Mouse (Mus musculus): Measurements from ENCODE around the gene Serp2. TPM values are rescaled to one million over a fixed set of nuclear protein-coding genes. Genes with fewer than 3 reads are reported as not detected.

The Serp2 gene
- polyA plus RNA-seq, 1 experiment from 2014 or later, result 9.8 TPM

DNA sequence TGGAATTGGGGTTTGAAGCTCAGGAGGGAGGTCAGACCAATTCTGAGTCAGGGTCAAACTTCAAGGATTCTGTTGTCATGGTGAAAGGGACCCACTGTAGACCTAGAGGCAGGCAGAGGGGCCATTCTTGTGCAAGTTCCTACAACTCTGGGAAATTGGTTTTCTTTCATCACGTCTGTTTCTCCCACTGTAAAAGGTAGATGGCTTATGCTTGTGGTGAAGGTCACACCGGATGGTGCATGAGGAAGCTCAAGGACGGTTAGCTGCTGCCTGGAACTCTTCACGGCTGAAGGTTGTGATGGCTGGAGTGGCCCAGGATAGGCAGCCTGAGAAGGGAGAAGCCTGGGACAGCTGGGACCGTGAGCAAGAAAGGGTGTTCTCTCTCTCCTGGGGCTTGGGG, 38.5 kb downstream of the Serp2 start:
- Histone ChIP-seq H3K27ac (no peak overlapping the region), H3K36me3 (no peaks in the 10 kb centered on the region), H3K4me2 (no peak overlapping the region), H3K4me1 (peaks cover 8% of the 10 kb centered on the region), H3K9me3 (no peaks in the 10 kb centered on the region), H3K27me3 (no peaks in the 10 kb centered on the region), H3K9ac (no peak overlapping the region), H3K4me3 (no peak overlapping the region)
- no peak for ATAC-seq (ENCODE audit: insufficient number of reproducible peaks, low FRiP score, low TSS enrichment, low read depth)
- 86% methylated on average over 5 of the region's 5 CpGs for WGBS

DNA sequence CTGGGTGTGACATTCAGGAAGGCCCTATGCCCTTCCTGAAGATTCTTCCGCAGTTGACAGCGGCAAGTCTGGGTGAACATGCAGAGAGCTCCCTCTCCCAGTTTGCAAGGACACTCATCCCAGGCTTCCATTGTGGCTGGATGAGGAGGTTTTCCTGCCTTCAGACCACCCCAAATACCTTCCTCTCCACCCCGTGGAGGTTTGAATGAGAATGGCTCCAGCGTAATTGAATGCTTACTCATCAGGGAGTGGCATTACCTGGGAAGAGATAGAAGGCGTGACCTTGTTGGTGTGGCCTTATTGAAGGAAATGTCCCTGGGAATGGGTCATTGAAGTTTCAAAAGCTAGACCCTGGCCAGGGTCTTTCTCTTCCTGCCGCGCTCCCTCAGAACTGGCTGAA, 41.1 kb downstream of the Serp2 start:
- WGBS, result 82% methylated on average over 7 of the region's 7 CpGs
- Histone ChIP-seq H3K36me3 (no peaks in the 10 kb centered on the region), H3K4me1 (peaks cover 13% of the 10 kb centered on the region), H3K27ac (no peak overlapping the region), H3K9me3 (no peaks in the 10 kb centered on the region), H3K9ac (no peak overlapping the region), H3K27me3 (no peaks in the 10 kb centered on the region), H3K4me3 (no peak overlapping the region), H3K4me2 (no peak overlapping the region)
- ATAC-seq (ENCODE audit: insufficient number of reproducible peaks, low FRiP score, low TSS enrichment, low read depth), result no peak

DNA sequence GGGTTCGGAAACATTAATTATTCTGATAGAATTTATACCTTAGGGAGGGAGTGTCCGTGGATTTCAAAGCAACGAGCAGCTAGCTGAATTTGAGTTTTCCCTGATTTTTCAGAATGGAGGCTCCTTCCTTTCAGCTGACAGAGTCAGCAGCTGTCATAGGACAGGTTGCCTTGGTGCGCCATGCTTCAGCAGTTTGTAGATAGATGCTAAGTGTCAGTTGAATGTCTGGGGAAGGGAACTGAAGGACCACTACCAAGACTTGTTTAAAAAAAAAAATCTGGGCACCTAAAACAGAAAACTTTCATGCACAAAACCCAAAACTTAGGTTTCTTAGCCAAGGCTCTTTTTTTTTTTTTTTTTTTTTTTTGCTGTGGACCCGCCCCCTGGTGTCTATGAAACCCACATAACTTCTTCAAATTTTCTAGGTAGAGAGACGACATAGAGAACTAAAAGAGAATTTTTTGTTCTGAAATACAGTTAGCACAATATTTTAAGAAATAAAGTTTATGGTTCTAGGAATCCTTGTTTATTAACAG, 42.6 kb downstream of the Serp2 start:
- Histone ChIP-seq H3K4me3 (no peak overlapping the region), H3K4me2 (no peak overlapping the region), H3K27ac (no peak overlapping the region), H3K4me1 (peaks cover 13% of the 10 kb centered on the region), H3K9ac (no peak overlapping the region), H3K9me3 (no peaks in the 10 kb centered on the region), H3K36me3 (0 out of 2 replicates have a peak, but pooled peaks cover 8% of the 10 kb centered on the region), H3K27me3 (no peaks in the 10 kb centered on the region)
- WGBS, result 46% methylated on average over 6 of the region's 6 CpGs
- ATAC-seq (ENCODE audit: insufficient number of reproducible peaks, low FRiP score, low TSS enrichment, low read depth), result no peak

DNA sequence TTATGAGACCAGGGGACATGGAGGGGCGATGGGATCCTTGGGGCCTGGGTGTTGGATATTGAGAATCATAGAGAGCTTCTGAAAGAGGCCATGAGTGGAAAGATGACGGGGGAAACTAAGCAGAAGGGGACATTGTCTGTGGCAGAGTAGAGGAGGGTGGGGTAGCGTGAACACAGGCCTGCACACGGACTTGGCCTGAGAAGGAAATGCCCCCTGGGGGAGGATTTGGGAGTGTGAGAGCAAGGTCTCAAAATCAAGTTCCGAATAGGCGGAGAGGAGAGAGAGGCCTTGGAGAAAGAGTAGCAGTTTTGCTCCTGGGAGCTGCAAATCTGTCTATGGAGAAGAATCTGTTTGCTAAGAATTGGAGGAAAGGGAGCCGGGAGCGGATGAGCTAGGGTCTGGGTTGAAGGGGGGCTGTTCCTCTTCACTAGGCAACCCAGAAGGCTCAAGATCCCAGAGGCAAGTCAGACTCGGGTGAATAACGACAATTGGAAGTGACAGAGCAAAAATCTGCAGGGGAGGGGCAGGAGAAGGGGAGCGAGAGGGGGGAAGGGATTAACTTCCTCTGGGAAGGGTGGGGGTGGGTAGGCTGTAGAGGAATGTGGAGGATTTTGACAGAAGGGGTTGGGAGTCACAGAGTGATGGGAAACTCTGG, 43.2 kb downstream of the Serp2 start:
- Histone ChIP-seq H3K9ac (no peak overlapping the region), H3K9me3 (no peaks in the 10 kb centered on the region), H3K4me2 (peak overlapping the region; percentile 7; the same call in 1 of the 2 replicates), H3K36me3 (0 out of 2 replicates have a peak, but pooled peaks cover 8% of the 10 kb centered on the region), H3K27ac (no peak overlapping the region; the same call in 1 of the 2 replicates), H3K4me1 (peaks cover 13% of the 10 kb centered on the region), H3K4me3 (no peak overlapping the region), H3K27me3 (no peaks in the 10 kb centered on the region)
- WGBS, result 25% methylated on average over 11 of the region's 11 CpGs
- no peak for ATAC-seq (ENCODE audit: insufficient number of reproducible peaks, low FRiP score, low TSS enrichment, low read depth)

DNA sequence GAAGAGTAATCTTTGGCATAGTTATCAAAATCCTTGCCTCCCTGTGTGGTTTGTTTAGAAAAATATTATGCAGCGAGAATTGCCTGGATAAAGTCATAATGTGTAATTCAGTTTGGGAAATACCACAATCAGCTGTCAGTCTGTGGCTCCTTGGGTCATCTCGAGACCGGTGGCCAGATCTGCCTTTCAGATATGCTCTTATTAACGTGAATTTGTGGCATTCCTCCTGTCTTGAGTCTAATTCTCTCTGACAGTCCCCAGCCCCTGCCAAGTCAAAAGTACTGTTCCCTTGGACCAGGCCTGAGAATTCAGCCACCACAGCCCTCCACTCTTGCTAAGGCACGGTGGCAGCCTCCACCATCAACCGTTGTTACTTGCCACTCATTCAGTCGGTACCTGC, 44.7 kb downstream of the Serp2 start:
- peaks cover 20% of the 10 kb centered on the region for H3K36me3 ChIP-seq
- ATAC-seq (ENCODE audit: insufficient number of reproducible peaks, low FRiP score, low TSS enrichment, low read depth), result no peak
- 79% methylated on average over 7 of the region's 7 CpGs for WGBS
- no peak overlapping the region for H3K4me2 ChIP-seq
- no peak overlapping the region for H3K9ac ChIP-seq
- H3K4me3 ChIP-seq, result no peak overlapping the region
- no peak overlapping the region for H3K27ac ChIP-seq
- H3K4me1 ChIP-seq, result peaks cover 24% of the 10 kb centered on the region
- H3K9me3 ChIP-seq, result no peaks in the 10 kb centered on the region
- no peaks in the 10 kb centered on the region for H3K27me3 ChIP-seq

DNA sequence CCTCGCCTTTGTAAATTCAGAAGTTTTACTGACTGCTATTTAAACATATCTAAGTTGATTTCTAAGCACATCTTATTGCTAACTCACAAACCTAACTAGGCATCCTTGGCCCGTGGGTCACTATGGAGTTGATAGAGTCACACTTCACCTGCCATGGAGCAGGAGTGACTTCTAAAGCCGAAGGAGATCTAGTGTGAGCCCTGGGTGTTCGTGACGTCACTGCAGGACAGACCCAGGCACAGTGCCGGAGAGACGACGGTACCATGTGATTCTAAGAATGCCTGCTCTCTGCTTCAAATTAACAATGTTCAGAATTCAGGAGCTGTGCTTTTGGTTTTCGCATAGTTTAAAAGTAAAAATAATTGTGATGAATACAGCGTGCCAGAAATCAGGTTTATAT, 48.0 kb downstream of the Serp2 start:
- H3K4me2 ChIP-seq, result no peak overlapping the region
- H3K9ac ChIP-seq, result no peak overlapping the region
- 56% methylated on average over 10 of the region's 10 CpGs for WGBS
- no peaks in the 10 kb centered on the region for H3K9me3 ChIP-seq
- H3K27me3 ChIP-seq, result no peaks in the 10 kb centered on the region
- H3K4me3 ChIP-seq, result no peak overlapping the region
- peaks cover 27% of the 10 kb centered on the region for H3K4me1 ChIP-seq
- H3K36me3 ChIP-seq, result peaks cover 28% of the 10 kb centered on the region
- peak overlapping the region; percentile 71; the same call in 1 of the 2 replicates for H3K27ac ChIP-seq
- no peak for ATAC-seq (ENCODE audit: insufficient number of reproducible peaks, low FRiP score, low TSS enrichment, low read depth)

DNA sequence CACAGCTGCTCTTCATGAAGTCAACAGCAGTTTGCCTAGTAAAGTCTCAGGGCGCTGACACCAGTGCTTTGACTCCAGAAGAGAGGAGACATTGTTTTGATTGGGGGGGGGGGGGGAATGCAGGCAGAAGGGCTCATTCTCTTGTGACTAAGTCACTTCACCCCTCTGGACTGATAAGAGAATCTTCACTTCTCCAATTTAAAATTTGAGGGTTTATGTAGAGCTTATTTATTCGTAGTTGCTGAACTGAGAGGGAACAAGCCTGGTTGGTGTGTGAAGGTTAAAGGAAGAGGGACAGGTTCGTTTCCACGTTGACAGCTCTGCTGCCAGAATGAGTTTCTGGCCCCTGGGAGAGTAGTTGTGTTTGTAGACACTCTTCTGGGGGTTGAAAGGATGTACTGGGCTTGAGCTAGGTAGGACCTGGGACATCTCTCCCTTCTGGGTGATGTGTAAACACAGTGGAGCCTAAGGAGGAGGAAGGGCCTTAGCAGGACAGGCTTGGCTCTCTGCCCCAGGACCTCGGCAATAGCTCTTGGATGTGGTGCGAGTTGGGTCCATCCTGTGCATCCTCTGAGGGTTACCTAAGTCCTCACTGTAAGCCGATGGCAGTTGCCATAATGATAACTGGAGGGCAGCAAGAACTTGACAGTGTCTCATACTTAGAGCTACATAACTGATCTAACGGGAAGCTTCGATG, 48.7 kb downstream of the Serp2 start:
- no peaks in the 10 kb centered on the region for H3K27me3 ChIP-seq
- H3K9me3 ChIP-seq, result no peaks in the 10 kb centered on the region
- peaks cover 24% of the 10 kb centered on the region for H3K4me1 ChIP-seq
- peak overlapping the region; percentile 69 for H3K27ac ChIP-seq
- no peak overlapping the region for H3K9ac ChIP-seq
- no peak for ATAC-seq (ENCODE audit: insufficient number of reproducible peaks, low FRiP score, low TSS enrichment, low read depth)
- peak overlapping the region; percentile 74 for H3K4me2 ChIP-seq
- peaks cover 28% of the 10 kb centered on the region for H3K36me3 ChIP-seq
- H3K4me3 ChIP-seq, result peak overlapping the region; percentile 68
- 80% methylated on average over 9 of the region's 9 CpGs for WGBS

DNA sequence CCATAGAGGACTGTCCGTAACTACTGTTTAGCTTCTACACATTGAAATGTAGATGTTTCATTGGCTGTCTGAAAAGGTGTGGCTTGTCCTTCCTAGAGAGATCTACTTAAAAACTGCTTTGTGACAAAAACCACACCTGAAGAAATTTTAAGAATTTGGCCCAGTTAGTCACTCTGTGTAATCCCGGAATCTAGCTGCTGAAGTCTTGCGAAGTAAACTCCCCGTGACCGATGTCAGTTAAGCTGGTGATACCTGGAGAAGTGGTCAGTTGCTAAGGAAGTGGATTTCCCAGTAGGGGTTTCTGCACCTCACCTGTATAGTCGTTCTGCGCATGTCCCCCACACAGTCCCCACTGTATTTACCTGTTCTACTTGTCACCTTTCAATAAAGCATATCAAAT, 49.3 kb downstream of the Serp2 start:
- WGBS, result 86% methylated on average over 7 of the region's 7 CpGs
- Histone ChIP-seq H3K9ac (no peak overlapping the region), H3K27me3 (no peaks in the 10 kb centered on the region), H3K4me2 (peak overlapping the region; percentile 74), H3K4me1 (peaks cover 21% of the 10 kb centered on the region), H3K9me3 (no peaks in the 10 kb centered on the region), H3K4me3 (peak overlapping the region; percentile 68), H3K27ac (peak overlapping the region; percentile 99), H3K36me3 (peaks cover 28% of the 10 kb centered on the region)
- no peak for ATAC-seq (ENCODE audit: insufficient number of reproducible peaks, low FRiP score, low TSS enrichment, low read depth)

DNA sequence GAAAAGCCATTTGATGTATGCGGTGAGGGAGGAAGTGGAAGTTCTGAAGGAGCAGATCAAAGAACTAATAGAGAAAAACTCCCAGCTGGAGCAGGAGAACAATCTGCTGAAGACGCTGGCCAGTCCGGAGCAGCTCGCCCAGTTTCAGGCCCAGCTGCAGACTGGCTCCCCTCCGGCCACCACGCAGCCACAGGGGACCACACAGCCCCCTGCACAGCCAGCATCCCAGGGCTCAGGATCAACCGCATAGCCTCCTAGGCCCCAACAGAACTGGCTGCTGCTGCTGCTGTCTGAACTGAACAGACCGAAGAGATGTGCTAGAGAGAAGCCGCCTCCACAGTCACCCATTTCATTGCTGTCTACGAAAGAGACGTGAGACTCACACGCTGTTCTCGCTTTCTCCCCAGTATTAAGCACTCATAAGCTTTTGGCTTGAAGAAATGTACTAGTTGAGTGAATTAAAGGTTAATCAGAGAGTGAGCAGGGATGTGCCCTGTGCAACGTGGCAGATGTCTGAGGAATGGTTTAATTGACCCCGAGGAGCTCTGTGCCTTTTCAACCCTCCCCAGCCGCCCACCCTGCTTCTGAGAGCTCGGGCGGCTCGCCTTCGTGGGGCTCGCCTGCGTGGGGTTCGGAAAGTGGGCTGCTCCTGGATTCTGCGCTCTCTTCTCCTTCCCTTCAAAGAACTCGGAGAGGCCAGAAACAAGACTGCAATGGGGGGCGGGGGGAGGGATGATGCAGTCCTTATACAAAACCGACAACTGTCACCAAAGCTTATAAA, 50.1 kb downstream of the Serp2 start:
- Histone ChIP-seq H3K27me3 (no peaks in the 10 kb centered on the region), H3K4me3 (peak overlapping the region; percentile 68), H3K27ac (peak overlapping the region; percentile 99), H3K36me3 (peaks cover 28% of the 10 kb centered on the region), H3K9me3 (no peaks in the 10 kb centered on the region), H3K9ac (peak overlapping the region; percentile 89), H3K4me1 (peaks cover 23% of the 10 kb centered on the region), H3K4me2 (peak overlapping the region; percentile 74)
- 49% methylated on average over 27 of the region's 27 CpGs for WGBS
- ATAC-seq (ENCODE audit: insufficient number of reproducible peaks, low FRiP score, low TSS enrichment, low read depth), result no peak

DNA sequence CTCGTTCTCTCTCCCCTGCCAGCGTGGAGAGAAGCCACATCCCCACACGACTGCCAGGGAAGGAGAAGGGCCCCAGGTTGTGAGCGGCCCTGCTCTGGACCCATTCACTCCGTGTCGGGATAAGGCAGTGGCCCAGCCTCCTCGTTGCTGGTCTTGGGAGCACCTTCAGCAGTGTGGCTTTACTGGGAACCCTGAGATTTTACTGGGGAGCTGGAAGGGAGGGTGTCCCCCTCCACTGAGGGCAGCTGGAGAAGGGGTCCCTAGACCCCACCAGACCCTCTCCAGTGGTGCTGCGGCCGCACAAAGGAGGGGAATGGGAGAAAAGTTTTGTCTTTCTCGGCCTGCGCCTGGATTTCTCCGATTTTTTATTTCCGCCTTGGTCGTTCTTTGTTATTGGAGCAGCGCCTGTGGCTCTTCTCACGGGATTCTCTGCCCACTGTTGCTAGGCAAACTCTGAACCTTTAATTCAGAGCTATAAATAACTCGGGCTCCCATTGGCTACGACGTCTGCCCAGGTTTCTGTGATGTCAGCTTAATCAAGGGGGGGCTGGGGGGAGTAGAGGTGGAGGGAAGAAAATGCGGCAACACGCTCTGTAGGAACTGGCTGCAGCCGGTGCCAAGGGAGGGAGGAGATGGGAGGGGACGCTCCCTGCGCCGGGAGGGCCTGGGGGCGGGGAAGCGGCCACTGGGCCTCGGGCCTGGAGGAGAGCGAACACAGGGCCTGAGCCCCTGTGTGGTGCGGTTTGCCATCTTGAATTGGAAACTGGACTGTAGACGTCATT, 51.1 kb downstream of the Serp2 start:
- H3K4me3 ChIP-seq, result peak overlapping the region; percentile 68
- peak overlapping the region; percentile 89 for H3K9ac ChIP-seq
- H3K9me3 ChIP-seq, result no peaks in the 10 kb centered on the region
- peak overlapping the region; percentile 74 for H3K4me2 ChIP-seq
- peak overlapping the region; percentile 99 for H3K27ac ChIP-seq
- WGBS, result 0% methylated on average over 31 of the region's 31 CpGs
- peaks cover 28% of the 10 kb centered on the region for H3K36me3 ChIP-seq
- no peaks in the 10 kb centered on the region for H3K27me3 ChIP-seq
- H3K4me1 ChIP-seq, result peaks cover 23% of the 10 kb centered on the region
- ATAC-seq (ENCODE audit: insufficient number of reproducible peaks, low FRiP score, low TSS enrichment, low read depth), result peak; percentile 82

DNA sequence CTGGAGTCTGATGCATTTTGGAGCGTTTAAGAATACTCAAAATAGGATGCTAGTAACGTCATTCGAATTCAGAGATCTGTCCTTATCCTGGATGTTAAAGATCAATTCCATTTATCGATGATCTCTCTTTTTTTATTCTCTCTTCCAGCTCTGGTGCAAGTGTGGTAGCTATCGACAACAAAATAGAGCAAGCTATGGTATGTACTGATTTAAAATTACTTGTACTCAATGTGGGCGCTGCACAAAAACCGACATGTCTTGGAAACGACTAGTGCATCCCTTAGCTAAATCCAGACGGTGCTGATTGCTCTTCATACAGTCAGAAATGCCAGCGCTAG, 51.6 kb downstream of the Serp2 start:
- ATAC-seq (ENCODE audit: insufficient number of reproducible peaks, low FRiP score, low TSS enrichment, low read depth), result no peak
- H3K4me2 ChIP-seq, result peak overlapping the region; percentile 74
- WGBS, result under 1% methylated on average over 10 of the region's 10 CpGs
- H3K9ac ChIP-seq, result peak overlapping the region; percentile 89
- no peaks in the 10 kb centered on the region for H3K9me3 ChIP-seq
- H3K27ac ChIP-seq, result peak overlapping the region; percentile 99
- H3K36me3 ChIP-seq, result peaks cover 23% of the 10 kb centered on the region
- H3K27me3 ChIP-seq, result no peaks in the 10 kb centered on the region
- H3K4me3 ChIP-seq, result peak overlapping the region; percentile 68
- H3K4me1 ChIP-seq, result peaks cover 24% of the 10 kb centered on the region

Data from limb, embryonic 15.5 days (tissue).